Mouse (Mus musculus): ENCODE results near the gene Zfp784. TPM values are rescaled to one million over a fixed set of nuclear protein-coding genes. Genes with fewer than 3 reads are reported as not detected.
A peak's percentile ranks its signal among the peaks of the same experiment; 100 is the strongest.

The Zfp784 gene
- total and polyA plus RNA-seq, 2 experiments = 2.4 to 2.9 TPM

GRCm38 (mm10) chr7:5017931-5018330 is 20.3 kb downstream of the Zfp784 start:
- peaks cover 12% of the 10 kb centered on the region for H3K4me1 ChIP-seq (ENCODE audit: control insufficient read depth, insufficient read depth, low read length)

DNA sequence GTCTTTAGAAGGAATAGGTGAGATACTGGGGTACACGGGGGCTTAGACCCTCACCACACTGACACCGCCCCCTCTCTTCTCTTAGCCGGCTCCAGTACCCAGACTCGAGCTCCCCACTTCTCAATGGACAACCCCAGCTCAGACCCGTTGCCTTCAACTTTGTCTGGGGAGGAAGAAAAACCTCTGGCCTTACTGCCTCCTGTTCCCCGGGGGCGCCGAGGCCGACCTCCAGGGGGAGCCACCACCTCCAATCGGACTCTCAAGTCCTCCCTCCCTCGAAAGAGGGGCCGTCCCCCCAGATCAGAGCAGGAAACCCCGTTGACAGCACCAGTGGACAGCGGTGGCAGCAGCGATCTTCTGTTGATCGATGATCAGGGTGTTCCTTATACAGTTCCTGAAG is 20.9 kb downstream of the Zfp784 start:
- TF ChIP-seq POLR2A (IDR thresholded peaks at IDR 0.05; ENCODE audit: extremely low read depth, insufficient read depth, low read length) (no peak), CTCF (IDR thresholded peaks at IDR 0.05; ENCODE audit: low read depth, low read length) (0 out of 2 replicates have a peak, but pooled peaks have one; percentile 2)
- Histone ChIP-seq H3K27ac (replicated peaks; ENCODE audit: insufficient read depth, low read depth, low read length) (no peak overlapping the region), H3K79me2 (ENCODE audit: control insufficient read depth, insufficient read depth, low read length) (peaks cover 6% of the 10 kb centered on the region; the same call in 1 of the 2 replicates), H3K4me3 (ENCODE audit: insufficient read depth, low read depth, low read length) (no peak overlapping the region), H3K9ac (ENCODE audit: low read depth, low read length) (no peak overlapping the region), H3K4me1 (ENCODE audit: control insufficient read depth, insufficient read depth, low read length) (peaks cover 11% of the 10 kb centered on the region), H3K36me3 (ENCODE audit: control insufficient read depth, insufficient read depth, low read length) (0 out of 2 replicates have a peak, but pooled peaks cover 3% of the 10 kb centered on the region), H3K27me3 (ENCODE audit: control insufficient read depth, insufficient read depth, low read length) (no peaks in the 10 kb centered on the region)
- WGBS = 91% methylated on average over 16 of the region's 16 CpGs
- DNase-seq (ENCODE audit: extremely low read depth, low read depth, low spot score) = no peak

More at GRCm38 (mm10) chr7:5017931-5018330, 20.3 kb downstream of the Zfp784 start:
- H3K79me2 ChIP-seq (ENCODE audit: control insufficient read depth, insufficient read depth, low read length) = peaks cover 11% of the 10 kb centered on the region; the same call in 1 of the 2 replicates
- no peaks in the 10 kb centered on the region for H3K27me3 ChIP-seq (ENCODE audit: control insufficient read depth, insufficient read depth, low read length)
- TF ChIP-seq POLR2A (IDR thresholded peaks at IDR 0.05; ENCODE audit: extremely low read depth, insufficient read depth, low read length) (no peak), CTCF (IDR thresholded peaks at IDR 0.05; ENCODE audit: low read depth, low read length) (no peak)
- DNase-seq (ENCODE audit: extremely low read depth, low read depth, low spot score) = no peak
- WGBS = 97% methylated on average over 21 of the region's 21 CpGs
- peaks cover 2% of the 10 kb centered on the region; the same call in 1 of the 2 replicates for H3K36me3 ChIP-seq (ENCODE audit: control insufficient read depth, insufficient read depth, low read length)
- H3K9ac ChIP-seq (ENCODE audit: low read depth, low read length) = no peak overlapping the region
- H3K27ac ChIP-seq (replicated peaks; ENCODE audit: insufficient read depth, low read depth, low read length) = no peak overlapping the region
- no peak overlapping the region for H3K4me3 ChIP-seq (ENCODE audit: insufficient read depth, low read depth, low read length)

DNA sequence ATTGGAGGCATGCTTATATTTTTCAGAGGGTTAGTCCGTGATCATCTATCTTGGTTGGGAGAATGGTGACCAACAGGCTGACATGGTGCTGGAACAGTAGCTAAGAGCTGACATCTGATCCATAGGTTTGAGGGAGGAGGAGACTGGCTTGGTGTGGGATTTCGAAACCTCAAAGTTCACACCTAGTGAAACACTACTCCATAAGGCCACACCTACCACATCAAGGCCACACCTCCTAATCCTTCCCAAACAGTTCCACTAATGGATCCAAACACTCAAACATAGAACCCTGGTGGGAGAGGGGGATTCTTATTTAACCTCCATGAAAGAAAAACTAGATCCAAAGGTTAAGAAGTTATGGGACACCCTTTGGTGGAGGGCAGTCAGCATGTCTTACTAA is 21.3 kb downstream of the Zfp784 start:
- no peak overlapping the region for H3K9ac ChIP-seq (ENCODE audit: low read depth, low read length)
- WGBS = 100% methylated on average over 2 of the region's 2 CpGs
- H3K79me2 ChIP-seq (ENCODE audit: control insufficient read depth, insufficient read depth, low read length) = peaks cover 2% of the 10 kb centered on the region; the same call in 1 of the 2 replicates
- no peaks in the 10 kb centered on the region for H3K27me3 ChIP-seq (ENCODE audit: control insufficient read depth, insufficient read depth, low read length)
- peaks cover 7% of the 10 kb centered on the region for H3K4me1 ChIP-seq (ENCODE audit: control insufficient read depth, insufficient read depth, low read length)
- H3K4me3 ChIP-seq (ENCODE audit: insufficient read depth, low read depth, low read length) = no peak overlapping the region
- DNase-seq (ENCODE audit: extremely low read depth, low read depth, low spot score) = no peak
- no peak overlapping the region for H3K27ac ChIP-seq (replicated peaks; ENCODE audit: insufficient read depth, low read depth, low read length)
- no peak for TF ChIP-seq POLR2A (IDR thresholded peaks at IDR 0.05; ENCODE audit: extremely low read depth, insufficient read depth, low read length)
- H3K36me3 ChIP-seq (ENCODE audit: control insufficient read depth, insufficient read depth, low read length) = 0 out of 2 replicates have a peak, but pooled peaks cover 5% of the 10 kb centered on the region

GRCm38 (mm10) chr7:5016057-5016456 is 22.2 kb downstream of the Zfp784 start:
- Histone ChIP-seq H3K9ac (ENCODE audit: low read depth, low read length) (peak overlapping the region; percentile 79; the same call in 1 of the 2 replicates), H3K79me2 (ENCODE audit: control insufficient read depth, insufficient read depth, low read length) (peaks cover 2% of the 10 kb centered on the region; the same call in 1 of the 2 replicates), H3K4me1 (ENCODE audit: control insufficient read depth, insufficient read depth, low read length) (peaks cover 3% of the 10 kb centered on the region; the same call in 1 of the 2 replicates), H3K36me3 (ENCODE audit: control insufficient read depth, insufficient read depth, low read length) (peaks cover 7% of the 10 kb centered on the region; the same call in 1 of the 2 replicates), H3K27ac (replicated peaks; ENCODE audit: insufficient read depth, low read depth, low read length) (peak overlapping the region; percentile 84), H3K27me3 (ENCODE audit: control insufficient read depth, insufficient read depth, low read length) (no peaks in the 10 kb centered on the region), H3K4me3 (ENCODE audit: insufficient read depth, low read depth, low read length) (peak overlapping the region; percentile 99; the same call in 1 of the 2 replicates)
- TF ChIP-seq CTCF (IDR thresholded peaks at IDR 0.05; ENCODE audit: low read depth, low read length) (no peak), POLR2A (IDR thresholded peaks at IDR 0.05; ENCODE audit: extremely low read depth, insufficient read depth, low read length) (no peak)
- whole genome bisulfite sequencing = 19% methylated on average over 3 of the region's 3 CpGs
- DNase-seq (ENCODE audit: extremely low read depth, low read depth, low spot score) = peak; percentile 51

DNA sequence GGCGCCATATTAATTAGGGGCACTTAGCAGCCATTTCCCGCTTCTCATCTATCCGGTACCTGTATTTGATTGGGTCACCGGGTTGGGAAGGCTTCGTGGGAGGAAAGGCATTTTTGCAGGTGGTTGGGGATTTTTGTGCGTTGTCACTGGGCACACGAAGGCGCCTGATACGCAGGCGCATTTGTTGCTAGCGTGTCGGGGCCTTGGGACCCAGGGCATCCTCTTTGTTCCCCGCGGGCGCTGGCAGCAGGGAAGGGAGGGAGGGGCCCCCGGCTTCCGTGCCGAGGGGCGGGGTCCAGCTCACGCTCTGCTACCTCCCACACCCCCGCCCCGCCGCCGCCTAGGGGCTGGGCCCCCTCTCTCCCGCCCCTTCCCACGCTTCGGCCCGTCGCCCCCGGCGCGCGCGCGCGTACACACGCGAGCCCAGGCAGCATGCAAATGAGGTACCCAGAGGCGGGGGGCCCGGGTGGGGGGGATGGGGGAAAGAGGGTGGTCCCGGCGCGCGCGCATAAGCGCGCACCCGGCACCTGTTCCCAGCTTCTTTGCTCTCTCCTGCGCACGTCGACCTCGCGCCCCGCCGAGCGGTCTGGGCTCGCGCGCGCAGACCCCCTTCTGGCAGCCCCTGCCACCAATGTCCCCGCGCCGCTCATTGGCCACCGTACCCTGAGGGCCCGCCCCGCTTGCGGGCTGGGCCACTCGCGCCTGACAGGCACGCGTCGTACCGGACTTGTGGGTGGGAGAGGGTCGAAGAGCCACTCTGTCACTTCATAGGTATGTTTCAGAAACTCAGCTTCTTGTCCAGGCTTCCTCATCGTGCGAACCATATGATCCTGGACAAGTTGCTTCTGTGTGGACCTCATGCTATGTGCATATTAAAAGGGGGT is 22.9 kb downstream of the Zfp784 start, which contains the start of gene Gm44973:
Gene Gm44973 (plus strand): TSS at position 379 of the 884 bp plus-strand sequence.
- Histone ChIP-seq H3K79me2 (ENCODE audit: control insufficient read depth, insufficient read depth, low read length) (peaks cover 2% of the 10 kb centered on the region; the same call in 1 of the 2 replicates), H3K27ac (replicated peaks; ENCODE audit: insufficient read depth, low read depth, low read length) (peak within 1 kb of the TSS; percentile 99), H3K4me1 (ENCODE audit: control insufficient read depth, insufficient read depth, low read length) (peaks cover 3% of the 10 kb centered on the region; the same call in 1 of the 2 replicates), H3K36me3 (ENCODE audit: control insufficient read depth, insufficient read depth, low read length) (peaks cover 7% of the 10 kb centered on the region; the same call in 1 of the 2 replicates), H3K9ac (ENCODE audit: low read depth, low read length) (peak within 1 kb of the TSS; percentile 98), H3K27me3 (ENCODE audit: control insufficient read depth, insufficient read depth, low read length) (no peaks in the 10 kb centered on the region), H3K4me3 (ENCODE audit: insufficient read depth, low read depth, low read length) (peak within 1 kb of the TSS; percentile 99)
- WGBS = under 1% methylated on average over 73 of the region's 76 CpGs
- no peak for TF ChIP-seq CTCF (IDR thresholded peaks at IDR 0.05; ENCODE audit: low read depth, low read length)
- TF ChIP-seq POLR2A (IDR thresholded peaks at IDR 0.05; ENCODE audit: extremely low read depth, insufficient read depth, low read length) = 0 out of 2 replicates have a peak, but pooled peaks have one; percentile 7
- peak; percentile 90 for DNase-seq (ENCODE audit: extremely low read depth, low read depth, low spot score)

Measured in liver, adult 2 months (tissue).